Mouse (Mus musculus): Measurements from ENCODE around the gene Inhbb.
A peak's percentile ranks its signal among the peaks of the same experiment; 100 is the strongest.

Inhbb gene

GRCm38 (mm10) chr1:119421576-119422421 lies at the start of gene Inhbb:
Gene Inhbb (minus strand): TSS chr1:119422248.
- no peak for DNase-seq (ENCODE audit: low spot score in 2 of 2)

GRCm38 (mm10) chr1:119463386-119463785 lies 41.3 kb upstream of the Inhbb start:
- DNase-seq (ENCODE audit: low spot score in 2 of 2), result peak in 1 of 2 experiments; percentile 38

- DNase-seq (ENCODE audit: low spot score in 2 of 2), result no peak
Observed at GRCm38 (mm10) chr1:119460062-119460461, 38.0 kb upstream of the Inhbb start.

DNA sequence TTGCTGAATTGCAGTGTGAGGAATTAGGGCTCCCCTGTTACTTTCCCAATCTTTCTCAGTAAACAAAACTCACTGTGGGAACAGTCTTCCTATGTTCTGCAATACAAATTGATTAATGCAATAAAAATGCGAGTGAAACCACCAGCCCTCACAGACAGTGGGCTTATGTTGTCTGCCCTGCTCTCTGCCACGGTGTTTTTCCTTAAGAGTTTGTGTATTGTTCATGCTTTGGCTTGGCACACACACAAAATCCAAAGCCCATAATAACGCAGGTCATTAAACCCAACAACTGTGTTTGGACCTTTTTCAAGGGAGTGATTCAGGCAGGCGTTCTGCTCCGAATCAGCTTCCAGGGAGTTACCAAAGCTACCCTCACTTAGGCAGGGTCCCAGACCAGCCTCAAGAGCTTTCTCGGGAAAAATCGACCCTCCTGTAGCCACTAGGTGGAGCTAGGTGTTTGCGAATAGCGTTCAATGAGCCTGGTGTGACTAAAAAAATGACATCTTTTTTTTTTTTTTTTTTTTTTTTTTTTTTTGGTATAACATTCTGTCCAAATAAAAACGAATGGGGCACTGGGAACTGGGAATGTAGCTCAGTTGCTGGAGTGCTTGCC lies 36.1 kb upstream of the Inhbb start:
- DNase-seq (ENCODE audit: low spot score in 2 of 2), result peak in 1 of 2 experiments; percentile 20

GRCm38 (mm10) chr1:119457528-119457855 lies 35.4 kb upstream of the Inhbb start:
- no peak for DNase-seq (ENCODE audit: low spot score in 2 of 2)

DNA sequence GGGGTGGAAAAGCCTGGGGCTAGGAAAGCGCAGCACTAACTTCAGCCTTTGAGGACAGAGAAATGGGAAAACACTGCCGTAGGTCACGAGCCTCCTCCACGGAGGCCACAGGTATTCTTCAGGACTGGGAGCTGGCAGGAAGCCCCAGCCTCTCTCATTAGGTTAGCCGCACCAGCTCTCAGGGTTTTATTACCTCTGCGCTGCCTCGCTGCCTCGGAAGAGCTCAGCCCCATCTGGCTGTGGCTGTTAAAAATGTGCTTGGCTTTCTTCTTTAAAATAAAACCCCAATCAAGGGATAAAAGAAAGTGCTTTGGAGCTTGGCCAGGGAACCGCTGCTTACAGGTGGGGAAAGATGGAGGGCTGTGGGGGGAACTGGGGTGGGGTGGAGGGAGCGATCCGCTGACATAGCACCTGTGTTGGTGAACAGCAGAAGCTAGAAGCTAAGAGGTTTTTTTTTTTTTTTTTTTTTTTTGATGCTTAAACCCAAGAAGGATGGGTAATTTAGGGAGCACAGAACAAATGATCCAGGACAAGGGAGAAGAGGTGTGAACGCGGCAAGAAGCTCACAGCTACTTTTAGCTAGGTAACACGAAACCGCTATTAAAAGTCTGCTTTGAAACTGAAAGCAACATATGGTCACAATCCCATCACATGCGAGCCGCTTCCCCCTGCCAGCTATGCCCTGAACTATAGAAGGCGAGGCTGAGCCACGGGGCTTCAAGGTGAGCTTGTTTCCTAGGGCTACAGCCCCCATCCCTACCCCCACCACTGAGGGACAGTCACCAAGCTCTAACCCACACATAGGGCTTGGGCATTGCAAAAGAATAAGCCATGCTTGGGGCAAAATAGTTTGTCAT lies 34.9 kb upstream of the Inhbb start:
- DNase-seq (ENCODE audit: low spot score in 2 of 2), result no peak

- DNase-seq (ENCODE audit: low spot score in 2 of 2), result no peak
Observed at GRCm38 (mm10) chr1:119453731-119454130, 31.7 kb upstream of the Inhbb start.

GRCm38 (mm10) chr1:119451417-119451816 lies 29.4 kb upstream of the Inhbb start:
- no peak for DNase-seq (ENCODE audit: low spot score in 2 of 2)

- no peak for DNase-seq (ENCODE audit: low spot score in 2 of 2)
Observed at GRCm38 (mm10) chr1:119450651-119451345, 28.8 kb upstream of the Inhbb start.

GRCm38 (mm10) chr1:119446753-119447283 lies 24.8 kb upstream of the Inhbb start:
- DNase-seq (ENCODE audit: low spot score in 2 of 2), result no peak

- no peak for DNase-seq (ENCODE audit: low spot score in 2 of 2)
Observed at GRCm38 (mm10) chr1:119443591-119444350, 21.7 kb upstream of the Inhbb start.

DNA sequence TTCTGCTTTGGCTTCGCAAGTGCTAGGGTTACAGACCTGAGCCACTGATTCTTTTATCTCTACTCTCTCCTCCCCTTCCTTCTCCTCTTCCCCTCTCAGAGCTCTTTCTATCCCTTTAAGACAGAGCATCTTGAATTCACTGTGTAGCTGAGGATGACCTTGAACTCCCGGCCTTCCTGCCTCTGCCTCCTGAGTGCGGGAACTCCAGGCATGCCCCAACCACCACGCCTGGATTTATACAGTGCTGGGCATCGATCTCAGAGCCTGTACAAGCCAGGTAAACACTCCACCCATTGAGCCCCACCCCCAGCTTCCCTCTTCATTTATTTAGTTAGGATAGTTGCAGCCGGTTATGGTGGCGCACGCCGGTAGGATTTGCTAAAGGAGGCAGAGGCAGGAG lies 20.9 kb upstream of the Inhbb start:
- no peak for DNase-seq (ENCODE audit: low spot score in 2 of 2)

DNA sequence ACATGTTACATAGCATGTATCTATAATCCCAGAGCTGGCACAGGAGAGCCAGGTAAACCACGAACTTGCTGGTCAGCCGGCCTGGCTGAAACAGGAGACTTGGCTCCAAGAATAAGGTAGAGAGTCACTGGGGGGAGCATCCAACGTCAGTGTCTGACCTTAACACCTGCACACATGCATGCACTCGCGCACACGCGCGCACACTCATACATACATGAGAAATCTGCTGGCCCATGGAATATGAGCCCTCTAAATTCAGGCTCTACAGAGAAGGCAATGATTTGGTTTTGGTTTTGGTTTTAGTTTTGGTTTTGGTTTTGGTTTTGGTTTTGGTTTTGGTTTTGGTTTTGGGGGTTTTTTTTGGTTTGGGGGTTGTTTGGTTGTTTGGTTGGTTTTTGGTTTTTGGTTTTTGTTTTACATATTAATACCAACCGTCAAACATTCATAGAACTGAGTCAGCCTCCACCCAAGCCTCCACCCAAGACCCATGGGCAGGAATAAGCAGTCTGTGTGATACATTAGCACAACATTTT lies 16.1 kb upstream of the Inhbb start:
- no peak for DNase-seq (ENCODE audit: low spot score in 2 of 2)

DNA sequence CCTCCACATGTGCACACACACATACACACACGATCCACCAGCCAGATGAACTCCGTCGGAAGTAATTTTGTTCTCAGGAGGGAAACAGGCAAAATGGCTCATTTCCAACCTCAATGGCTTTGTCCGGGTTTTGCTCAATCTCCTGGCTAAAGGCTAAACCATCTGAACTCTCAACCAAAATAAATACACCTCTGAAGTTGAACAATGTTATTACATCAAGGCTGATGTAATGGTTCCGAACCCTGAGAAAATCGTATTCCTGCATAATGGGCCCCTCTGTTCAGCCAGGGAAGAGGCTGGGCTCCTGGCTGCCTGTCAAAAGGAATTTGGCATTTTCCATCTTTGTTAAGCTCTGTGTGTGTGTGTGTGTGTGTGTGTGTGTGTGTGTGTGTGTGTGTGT lies 15.4 kb upstream of the Inhbb start:
- DNase-seq (ENCODE audit: low spot score in 2 of 2), result no peak

DNA sequence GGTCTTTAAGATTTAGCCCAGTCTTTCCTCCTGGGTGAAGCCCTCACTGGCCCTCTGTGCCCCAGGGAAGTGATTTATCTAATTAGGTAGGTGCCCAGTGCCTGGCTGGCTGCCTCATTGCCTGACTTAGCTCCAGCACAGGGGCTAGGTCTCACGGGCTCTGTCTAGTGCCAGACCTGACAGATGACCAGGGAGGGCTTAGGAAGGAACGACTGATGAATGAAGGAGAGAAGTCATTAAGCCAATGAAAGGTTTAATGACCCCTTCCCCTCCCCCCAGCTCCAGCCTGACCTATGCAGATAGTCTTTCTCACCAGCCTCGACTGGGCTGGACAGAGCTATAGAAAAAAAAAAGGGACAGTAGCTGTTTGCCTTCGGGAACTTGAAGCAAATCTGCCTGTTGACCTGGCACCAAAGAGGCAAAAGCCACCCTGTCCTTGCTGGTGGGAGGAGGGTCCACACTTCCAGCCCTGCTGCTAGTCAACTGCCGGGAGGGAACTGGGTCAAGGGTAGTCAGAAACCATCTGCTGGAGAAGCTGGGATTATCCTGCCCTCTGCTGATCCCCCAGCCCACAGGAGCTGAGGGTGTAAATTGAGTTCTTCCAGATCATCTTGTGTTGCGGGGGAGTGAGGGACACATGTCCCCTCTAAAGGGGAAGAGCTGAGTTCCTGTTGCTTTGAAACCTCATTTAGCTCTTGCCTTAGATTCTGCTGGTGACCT lies 2.3 kb upstream of the Inhbb start:
- DNase-seq (ENCODE audit: low spot score in 2 of 2), result no peak

DNA sequence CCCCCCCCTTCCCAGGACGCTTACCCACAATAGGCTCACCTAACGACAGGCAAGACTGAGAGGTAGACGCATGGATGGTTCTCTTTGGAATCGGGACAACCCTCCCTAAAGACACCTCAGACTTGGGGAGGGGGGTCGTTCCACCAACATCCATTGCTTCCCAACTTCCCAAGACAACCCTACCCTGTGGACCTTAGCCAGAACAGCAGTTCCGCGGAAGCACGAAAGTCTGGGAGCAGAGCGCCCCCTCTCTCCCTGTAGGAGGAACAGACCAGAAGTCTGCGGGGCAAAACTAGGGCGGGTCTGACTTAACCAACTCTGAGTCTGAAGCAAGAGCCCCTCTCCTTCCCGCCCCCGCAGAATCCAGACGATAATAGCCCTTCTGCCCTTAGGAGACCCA lies 1.5 kb upstream of the Inhbb start:
- no peak for DNase-seq (ENCODE audit: low spot score in 2 of 2)

DNA sequence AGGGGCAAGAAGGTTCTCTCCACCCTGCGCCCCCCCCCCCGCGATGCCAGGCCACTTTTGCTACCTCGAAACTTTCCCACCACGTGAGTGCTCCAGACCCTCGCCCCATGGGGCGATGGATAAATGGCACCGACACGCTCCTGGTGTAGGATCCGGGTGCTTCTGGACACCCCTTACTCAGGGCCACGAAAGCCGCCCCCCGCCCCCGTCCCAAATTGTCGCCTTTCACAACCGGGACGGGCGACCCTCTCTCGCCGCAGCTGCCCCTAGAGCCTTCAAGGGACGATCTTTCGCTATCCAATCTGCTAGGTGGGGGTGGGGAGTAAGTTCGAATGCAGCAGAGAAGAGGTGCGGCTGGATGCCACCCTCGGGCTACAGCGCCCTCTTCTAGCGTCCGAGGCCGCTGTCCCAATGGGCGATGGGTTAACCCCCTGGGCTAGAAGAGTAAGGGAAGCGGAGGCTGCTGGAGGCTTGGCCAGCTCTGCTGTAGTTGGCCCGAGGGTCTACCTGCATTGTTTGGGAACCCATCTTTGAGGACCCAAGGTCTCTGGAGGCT lies 490 bp upstream of the Inhbb start:
- no peak for DNase-seq (ENCODE audit: low spot score in 2 of 2)

- DNase-seq (ENCODE audit: low spot score in 2 of 2), result no peak
Observed at GRCm38 (mm10) chr1:119420984-119421575, 968 bp downstream of the Inhbb start.
